Mouse (Mus musculus): ENCODE data around the gene Sdc1. TPM values are rescaled to one million over a fixed set of nuclear protein-coding genes. Genes with fewer than 3 reads are reported as not detected.

The Sdc1 gene
- polyA plus RNA-seq (2012; rRNA removed): 13.3 and 18.5 TPM in 2 replicates

DNA sequence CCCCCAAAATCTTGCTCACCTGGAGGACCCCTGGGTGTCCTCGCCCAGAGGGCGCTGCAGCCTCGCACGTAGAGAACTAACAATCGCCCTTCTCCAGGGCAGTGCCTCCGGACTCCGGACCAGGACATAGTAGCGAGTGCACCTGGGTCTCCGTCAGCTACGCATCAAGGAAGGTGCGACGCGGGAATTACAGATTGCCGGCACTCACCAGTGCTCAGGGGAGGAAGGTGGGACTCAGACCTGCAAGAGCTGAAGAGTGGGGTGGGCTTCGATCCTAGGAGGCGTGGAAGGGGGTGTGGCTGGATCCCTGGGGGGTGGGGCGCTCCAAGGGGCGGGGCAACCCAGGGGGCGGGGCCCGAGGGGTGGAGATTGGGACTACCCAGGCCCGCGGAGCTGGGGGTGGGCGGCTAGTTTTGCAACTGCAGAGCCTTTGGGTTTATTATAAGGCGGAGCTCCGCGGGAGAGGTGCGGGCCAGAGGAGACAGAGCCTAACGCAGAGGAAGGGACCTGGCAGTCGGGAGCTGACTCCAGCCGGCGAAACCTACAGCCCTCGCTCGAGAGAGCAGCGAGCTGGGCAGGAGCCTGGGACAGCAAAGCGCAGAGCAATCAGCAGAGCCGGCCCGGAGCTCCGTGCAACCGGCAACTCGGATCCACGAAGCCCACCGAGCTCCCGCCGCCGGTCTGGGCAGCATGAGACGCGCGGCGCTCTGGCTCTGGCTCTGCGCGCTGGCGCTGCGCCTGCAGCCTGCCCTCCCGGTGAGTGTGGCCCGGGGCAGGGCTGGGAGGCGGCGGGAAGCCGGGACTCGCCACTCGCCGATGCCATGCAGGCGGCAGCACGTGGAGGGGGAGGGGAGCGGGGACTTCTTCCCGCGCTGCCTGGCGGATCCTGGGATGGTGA, at the start of gene Sdc1:
Sdc1 (plus strand) TSS at position 378 of the 898 bp plus-strand sequence.
- WGBS: 1% methylated on average over 65 of the region's 67 CpGs
- Histone ChIP-seq H3K4me1 (ENCODE audit: control insufficient read depth, insufficient read depth, low read length) (no peaks in the 10 kb centered on the region), H3K36me3 (ENCODE audit: control insufficient read depth, insufficient read depth, low read length) (no peaks in the 10 kb centered on the region), H3K27me3 (replicated peaks; ENCODE audit: control insufficient read depth, insufficient read depth, low read length) (no peaks in the 10 kb centered on the region), H3K4me3 (ENCODE audit: insufficient read depth, low read depth, low read length) (peak within 1 kb of the TSS; percentile 61), H3K27ac (ENCODE audit: insufficient read depth, low read depth, low read length) (0 out of 2 replicates have a peak within 1 kb of the TSS, but pooled peaks have one; percentile 30)
- TF ChIP-seq POLR2A (IDR thresholded peaks at IDR 0.05; ENCODE audit: low read depth, low read length): no peak
- peak; percentile 62 for TF ChIP-seq CTCF (conservative IDR thresholded peaks at IDR 0.05; ENCODE audit: insufficient read depth, insufficient read length, low read depth, low read length)
- peak; percentile 82 for DNase-seq

DNA sequence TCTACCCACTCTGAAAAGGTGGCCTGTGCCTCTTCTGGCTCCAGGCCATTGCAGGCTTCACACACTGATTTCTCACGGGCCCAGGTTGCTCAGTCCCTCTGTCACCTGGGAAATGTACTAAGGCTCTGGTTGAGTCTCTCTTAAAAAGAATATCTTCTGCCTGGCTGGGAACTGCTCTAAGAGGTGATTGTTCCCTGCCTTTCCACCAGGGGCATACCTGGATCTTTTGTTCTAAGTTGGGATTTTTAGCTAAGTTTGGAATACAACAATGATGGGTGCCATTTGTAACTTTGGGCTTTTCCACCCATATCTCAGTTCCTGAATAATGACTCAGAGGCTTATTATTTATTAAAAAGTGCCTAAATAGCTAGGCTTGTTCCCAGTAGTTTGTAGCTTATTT, 44.2 kb upstream of the Sdc1 start:
- Histone ChIP-seq H3K27ac (ENCODE audit: insufficient read depth, low read depth, low read length) (no peak overlapping the region), H3K27me3 (replicated peaks; ENCODE audit: control insufficient read depth, insufficient read depth, low read length) (no peaks in the 10 kb centered on the region), H3K4me3 (ENCODE audit: insufficient read depth, low read depth, low read length) (no peak overlapping the region), H3K4me1 (ENCODE audit: control insufficient read depth, insufficient read depth, low read length) (no peaks in the 10 kb centered on the region), H3K36me3 (ENCODE audit: control insufficient read depth, insufficient read depth, low read length) (peaks cover 5% of the 10 kb centered on the region; the same call in 1 of the 2 replicates)
- whole genome bisulfite sequencing: 29% methylated on average over 1 of the region's 1 CpGs
- DNase-seq: no peak
- TF ChIP-seq CTCF (conservative IDR thresholded peaks at IDR 0.05; ENCODE audit: insufficient read depth, insufficient read length, low read depth, low read length): no peak
- TF ChIP-seq POLR2A (IDR thresholded peaks at IDR 0.05; ENCODE audit: low read depth, low read length): no peak

DNA sequence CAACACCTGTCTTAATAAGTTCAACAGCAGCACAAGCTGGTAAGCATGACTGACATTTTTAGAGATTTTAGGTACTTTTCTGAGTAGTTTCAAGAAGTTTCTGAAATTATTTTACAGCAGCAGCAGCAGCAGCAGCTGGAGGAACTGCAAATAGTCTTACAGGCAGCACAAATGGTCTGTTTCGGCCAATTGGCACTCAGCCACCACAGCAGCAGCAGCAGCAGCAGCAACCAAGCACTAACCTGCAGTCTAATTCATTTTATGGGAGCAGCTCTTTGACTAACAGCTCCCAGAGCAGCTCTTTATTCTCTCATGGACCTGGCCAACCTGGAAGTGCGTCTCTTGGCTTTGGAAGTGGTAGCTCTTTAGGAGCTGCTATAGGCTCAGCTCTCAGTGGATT, 42.4 kb upstream of the Sdc1 start:
- Histone ChIP-seq H3K27me3 (replicated peaks; ENCODE audit: control insufficient read depth, insufficient read depth, low read length) (no peaks in the 10 kb centered on the region), H3K36me3 (ENCODE audit: control insufficient read depth, insufficient read depth, low read length) (peaks cover 5% of the 10 kb centered on the region; the same call in 1 of the 2 replicates), H3K27ac (ENCODE audit: insufficient read depth, low read depth, low read length) (no peak overlapping the region), H3K4me1 (ENCODE audit: control insufficient read depth, insufficient read depth, low read length) (no peaks in the 10 kb centered on the region), H3K4me3 (ENCODE audit: insufficient read depth, low read depth, low read length) (no peak overlapping the region)
- peak; percentile 25 for DNase-seq
- no peak for TF ChIP-seq CTCF (conservative IDR thresholded peaks at IDR 0.05; ENCODE audit: insufficient read depth, insufficient read length, low read depth, low read length)
- TF ChIP-seq POLR2A (IDR thresholded peaks at IDR 0.05; ENCODE audit: low read depth, low read length): no peak
- WGBS: 58% methylated on average over 2 of the region's 2 CpGs

DNA sequence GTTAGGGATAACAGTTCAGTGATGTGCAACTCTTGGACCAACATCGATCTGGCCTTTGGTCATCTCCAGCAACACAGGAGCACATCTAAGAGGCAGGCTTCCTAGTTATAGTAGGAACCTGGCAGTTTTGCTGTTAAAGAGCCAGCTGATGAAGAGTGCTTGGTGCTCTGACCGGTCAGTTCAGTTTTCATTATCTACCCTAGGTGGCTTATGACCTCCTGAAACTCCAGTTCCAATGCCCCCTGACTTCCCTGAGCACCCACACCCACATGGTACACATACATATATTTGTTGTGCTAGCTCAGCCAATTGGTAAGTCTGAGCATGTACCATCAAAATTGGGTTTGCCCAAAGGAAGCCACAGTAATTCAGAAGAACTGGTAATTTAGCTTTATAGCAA, 17.5 kb upstream of the Sdc1 start:
- no peak overlapping the region for H3K27ac ChIP-seq (ENCODE audit: insufficient read depth, low read depth, low read length)
- H3K27me3 ChIP-seq (replicated peaks; ENCODE audit: control insufficient read depth, insufficient read depth, low read length): no peaks in the 10 kb centered on the region
- peaks cover 6% of the 10 kb centered on the region for H3K36me3 ChIP-seq (ENCODE audit: control insufficient read depth, insufficient read depth, low read length)
- no peak overlapping the region for H3K4me3 ChIP-seq (ENCODE audit: insufficient read depth, low read depth, low read length)
- TF ChIP-seq CTCF (conservative IDR thresholded peaks at IDR 0.05; ENCODE audit: insufficient read depth, insufficient read length, low read depth, low read length): no peak
- TF ChIP-seq POLR2A (IDR thresholded peaks at IDR 0.05; ENCODE audit: low read depth, low read length): no peak
- DNase-seq: no peak
- WGBS: 100% methylated on average over 2 of the region's 2 CpGs
- H3K4me1 ChIP-seq (ENCODE audit: control insufficient read depth, insufficient read depth, low read length): no peaks in the 10 kb centered on the region

DNA sequence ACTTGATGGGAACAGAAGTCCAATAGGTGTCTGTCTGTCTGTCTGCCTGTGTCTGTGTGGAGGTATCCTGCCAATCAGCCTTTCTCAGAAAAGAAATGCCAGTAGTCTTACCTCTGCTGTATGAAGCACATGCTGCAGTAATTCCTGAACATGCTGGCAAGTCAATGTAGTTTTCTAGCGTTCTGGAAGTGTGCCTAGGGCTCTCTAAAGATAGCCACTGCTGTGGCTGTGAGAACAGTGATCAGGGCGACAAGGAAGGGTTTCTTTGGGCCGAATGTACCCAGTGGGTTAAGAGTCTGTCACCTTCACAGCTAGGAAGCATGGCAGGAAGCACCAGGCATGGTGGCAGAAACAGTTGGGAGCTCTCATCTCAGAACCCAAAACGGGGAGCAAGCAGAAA, 17.0 kb upstream of the Sdc1 start:
- 82% methylated on average over 4 of the region's 4 CpGs for WGBS
- H3K4me3 ChIP-seq (ENCODE audit: insufficient read depth, low read depth, low read length): no peak overlapping the region
- H3K27me3 ChIP-seq (replicated peaks; ENCODE audit: control insufficient read depth, insufficient read depth, low read length): no peaks in the 10 kb centered on the region
- no peak for TF ChIP-seq POLR2A (IDR thresholded peaks at IDR 0.05; ENCODE audit: low read depth, low read length)
- TF ChIP-seq CTCF (conservative IDR thresholded peaks at IDR 0.05; ENCODE audit: insufficient read depth, insufficient read length, low read depth, low read length): no peak
- H3K36me3 ChIP-seq (ENCODE audit: control insufficient read depth, insufficient read depth, low read length): peaks cover 3% of the 10 kb centered on the region
- no peaks in the 10 kb centered on the region for H3K4me1 ChIP-seq (ENCODE audit: control insufficient read depth, insufficient read depth, low read length)
- H3K27ac ChIP-seq (ENCODE audit: insufficient read depth, low read depth, low read length): no peak overlapping the region
- DNase-seq: no peak

DNA sequence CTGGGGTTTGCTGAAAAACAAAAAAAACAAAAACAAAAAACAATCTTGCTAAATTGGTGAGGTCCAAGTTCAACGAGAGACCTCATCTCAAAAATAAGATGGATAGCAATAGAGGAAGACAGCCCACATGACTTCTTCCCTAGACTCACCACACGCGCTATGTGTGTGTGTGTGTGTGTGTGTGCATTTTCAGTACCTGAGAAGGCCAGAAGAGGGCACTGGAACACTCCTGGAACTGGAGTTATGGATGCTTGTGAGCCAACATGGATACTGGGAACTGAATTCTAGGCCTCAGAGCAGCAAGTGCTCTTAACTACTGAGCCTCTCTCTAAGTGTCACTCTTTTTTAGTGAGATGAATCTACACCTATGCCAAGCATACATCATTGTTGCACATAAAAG, 13.1 kb upstream of the Sdc1 start:
- H3K4me3 ChIP-seq (ENCODE audit: insufficient read depth, low read depth, low read length): no peak overlapping the region
- no peak for DNase-seq
- WGBS: 99% methylated on average over 3 of the region's 3 CpGs
- H3K36me3 ChIP-seq (ENCODE audit: control insufficient read depth, insufficient read depth, low read length): no peaks in the 10 kb centered on the region
- no peaks in the 10 kb centered on the region for H3K27me3 ChIP-seq (replicated peaks; ENCODE audit: control insufficient read depth, insufficient read depth, low read length)
- TF ChIP-seq CTCF (conservative IDR thresholded peaks at IDR 0.05; ENCODE audit: insufficient read depth, insufficient read length, low read depth, low read length): peak; percentile 22; the same call in 1 of the 2 replicates
- no peak for TF ChIP-seq POLR2A (IDR thresholded peaks at IDR 0.05; ENCODE audit: low read depth, low read length)
- H3K27ac ChIP-seq (ENCODE audit: insufficient read depth, low read depth, low read length): no peak overlapping the region
- H3K4me1 ChIP-seq (ENCODE audit: control insufficient read depth, insufficient read depth, low read length): no peaks in the 10 kb centered on the region

DNA sequence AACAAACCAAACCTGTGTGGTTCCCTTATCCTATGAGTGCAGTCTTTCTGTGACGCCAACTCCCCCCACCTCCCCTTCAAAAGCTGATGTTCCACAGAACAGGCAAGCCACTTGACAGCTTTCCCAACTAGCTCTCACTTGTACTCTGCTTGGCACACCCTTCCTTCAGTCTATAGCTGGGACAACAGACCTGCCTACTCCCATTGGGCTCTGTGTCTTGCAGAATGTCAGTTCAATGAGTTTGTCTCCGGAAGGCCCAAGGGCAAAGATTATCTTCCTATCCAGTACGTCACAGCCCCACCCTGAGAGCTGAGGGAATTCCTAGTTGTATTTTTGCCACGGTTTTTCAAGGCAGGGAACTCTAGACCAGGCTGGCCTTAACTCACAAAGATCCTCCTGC, 12.0 kb upstream of the Sdc1 start:
- 50% methylated on average over 4 of the region's 4 CpGs for WGBS
- Histone ChIP-seq H3K4me3 (ENCODE audit: insufficient read depth, low read depth, low read length) (no peak overlapping the region), H3K27ac (ENCODE audit: insufficient read depth, low read depth, low read length) (no peak overlapping the region)

More for the DNA sequence above, 12.0 kb upstream of the Sdc1 start:
- DNase-seq: no peak
- H3K27me3 ChIP-seq (replicated peaks; ENCODE audit: control insufficient read depth, insufficient read depth, low read length): no peaks in the 10 kb centered on the region
- TF ChIP-seq CTCF (conservative IDR thresholded peaks at IDR 0.05; ENCODE audit: insufficient read depth, insufficient read length, low read depth, low read length) (no peak), POLR2A (IDR thresholded peaks at IDR 0.05; ENCODE audit: low read depth, low read length) (no peak)
- no peaks in the 10 kb centered on the region for H3K36me3 ChIP-seq (ENCODE audit: control insufficient read depth, insufficient read depth, low read length)
- H3K4me1 ChIP-seq (ENCODE audit: control insufficient read depth, insufficient read depth, low read length): no peaks in the 10 kb centered on the region

Measured in kidney, adult 2 months (tissue).